Mouse (Mus musculus) heart, embryonic 14.5 days (tissue): ENCODE data around the gene Cdh22. TPM values are rescaled to one million over a fixed set of nuclear protein-coding genes. Genes with fewer than 3 reads are reported as not detected.

Experiments used
- ATAC-seq: fragments of 200-750 bp; cut with Nextera tagmentation; 2 replicates; pipeline ENCODE4 v1.8.0; 2017; ENCODE audit warnings: low read depth, moderate TSS enrichment; ENCODE audit not compliant: insufficient number of reproducible peaks, insufficient read depth, low FRiP score
- H3K27ac ChIP-seq, 2 experiments: fragments of 200-500 bp in 1 of 2; fragments of 300-500 bp in 1 of 2; sonication (generic) in 1 of 2; replicated peaks in 1 of 2; 2 replicates each; pipeline ENCODE4 v1.5.1; 2012 to 2014; ENCODE audit warnings: low read depth in 2 of 2, low read length in 2 of 2, control low read depth in 1 of 2, mild to moderate bottlenecking in 1 of 2, mixed read lengths in 1 of 2; ENCODE audit not compliant: control insufficient read depth in 1 of 2, insufficient read depth in 1 of 2
- H3K27me3 ChIP-seq: fragments of 300-500 bp; sonication (generic); 2 replicates; pipeline ENCODE4 v1.6.1; 2014; ENCODE audit warnings: mild to moderate bottlenecking, low read length, control low read depth; ENCODE audit not compliant: control insufficient read depth, insufficient read depth
- H3K36me3 ChIP-seq: fragments of 300-500 bp; sonication (generic); 2 replicates; pipeline ENCODE4 v1.6.1; 2014; ENCODE audit warnings: mild to moderate bottlenecking, control low read depth, low read length, mixed read lengths; ENCODE audit not compliant: control insufficient read depth, insufficient read depth
- H3K4me1 ChIP-seq, 2 experiments: fragments of 200-500 bp in 1 of 2; fragments of 300-500 bp in 1 of 2; sonication (generic) in 1 of 2; 2 replicates each; pipeline ENCODE4 v1.6.1; 2012 to 2014; ENCODE audit warnings: low read length in 2 of 2, control low read depth in 1 of 2, mixed read lengths in 1 of 2; ENCODE audit not compliant: control insufficient read depth in 2 of 2, insufficient read depth in 2 of 2
- H3K4me2 ChIP-seq: fragments of 300-500 bp; sonication (generic); 2 replicates; pipeline ENCODE4 v1.6.1; 2014; ENCODE audit warnings: mild to moderate bottlenecking, low read length
- H3K4me3 ChIP-seq, 2 experiments: fragments of 200-500 bp in 1 of 2; fragments of 300-500 bp in 1 of 2; sonication (generic) in 1 of 2; 2 replicates each; pipeline ENCODE4 v1.5.1; 2012 to 2014; ENCODE audit warnings: low read length in 2 of 2, mild to moderate bottlenecking in 2 of 2, control low read depth in 1 of 2, low read depth in 1 of 2, moderate library complexity in 1 of 2; ENCODE audit not compliant: control insufficient read depth in 1 of 2, insufficient read depth in 1 of 2
- H3K9ac ChIP-seq: fragments of 300-500 bp; sonication (generic); 2 replicates; pipeline ENCODE4 v1.6.1; 2014; ENCODE audit warnings: mild to moderate bottlenecking, low read length
- H3K9me3 ChIP-seq: fragments of 300-500 bp; sonication (generic); 2 replicates; pipeline ENCODE4 v1.6.1; 2016; ENCODE audit warnings: low read length, control low read depth; ENCODE audit not compliant: control insufficient read depth
- WGBS: fragments of 180-500 bp; shearing (Covaris S2); extraction: QIAGEN DNeasy Blood & Tissue Kit; methylation state at CpG from one replicate; pipeline ENCODE4 v1.1.7; 2014; 5-methylcytosine and 5-hydroxymethylcytosine counted together
- polyA plus RNA-seq: library from polyadenylated mRNA; unstranded; fragments of >200 nt; fragmentation: Nextera tagmentation; extraction: Ambion mirVana; gene quantifications from 2 replicates; pipeline ENCODE4 v1.2.1, GENCODE M21; 2014

The Cdh22 gene
- polyA plus RNA-seq = 0.11 TPM in 1 of 2 replicates, not detected in the other

DNA sequence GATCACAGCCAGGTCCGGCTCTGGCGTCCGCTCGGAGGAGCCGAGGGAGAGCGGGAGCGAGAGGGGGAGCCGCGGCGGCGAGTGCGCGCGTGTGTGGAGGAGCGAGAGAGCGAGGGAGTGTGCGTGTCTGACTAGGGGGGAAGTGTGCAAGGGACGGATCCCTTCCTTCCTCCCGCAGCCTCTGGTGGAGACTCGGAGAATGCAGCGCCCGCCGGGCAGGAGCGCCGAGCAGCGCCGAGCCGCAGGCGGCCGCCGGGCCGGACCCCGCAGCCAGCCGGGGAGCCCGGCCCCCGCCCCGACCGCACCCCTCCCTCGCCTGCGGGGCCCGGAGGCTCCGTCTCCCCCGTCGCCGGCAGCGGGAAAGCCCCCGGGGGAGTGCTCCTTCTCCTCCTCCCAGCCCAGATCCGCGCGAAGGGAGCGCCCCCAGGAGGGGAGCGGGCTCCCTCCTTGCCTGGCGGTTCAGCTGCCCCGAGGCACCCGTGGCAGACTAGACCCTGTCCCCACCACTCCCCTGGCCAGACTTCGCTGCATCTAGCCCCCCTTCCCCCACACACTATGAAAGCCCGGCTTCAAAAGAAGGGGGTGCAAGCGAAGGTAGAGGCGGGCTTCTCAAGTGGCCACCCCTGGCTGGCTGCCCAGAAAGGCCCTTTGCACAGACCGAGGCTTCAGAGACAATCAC, at the start of gene Cdh22:
Gene Cdh22, minus strand, starts transcription at position 241 of the 679 bp plus-strand sequence.
- peak within 1 kb of the TSS; percentile 96 for H3K4me2 ChIP-seq
- no peak within 1 kb of the TSS for H3K27ac ChIP-seq
- H3K27me3 ChIP-seq = peaks cover 98% of the 10 kb centered on the region
- peak; percentile 38; the same call in 1 of the 2 replicates for ATAC-seq
- H3K4me3 ChIP-seq = peak within 1 kb of the TSS; percentile 49 to 59
- H3K36me3 ChIP-seq = no peaks in the 10 kb centered on the region
- under 1% methylated on average over 38 of the region's 60 CpGs for WGBS
- H3K9ac ChIP-seq = peak within 1 kb of the TSS; percentile 62
- H3K4me1 ChIP-seq = peaks cover 0 to 18% of the 10 kb centered on the region in 2 experiments; a peak in 3 of 4 replicates
- H3K9me3 ChIP-seq = no peaks in the 10 kb centered on the region

DNA sequence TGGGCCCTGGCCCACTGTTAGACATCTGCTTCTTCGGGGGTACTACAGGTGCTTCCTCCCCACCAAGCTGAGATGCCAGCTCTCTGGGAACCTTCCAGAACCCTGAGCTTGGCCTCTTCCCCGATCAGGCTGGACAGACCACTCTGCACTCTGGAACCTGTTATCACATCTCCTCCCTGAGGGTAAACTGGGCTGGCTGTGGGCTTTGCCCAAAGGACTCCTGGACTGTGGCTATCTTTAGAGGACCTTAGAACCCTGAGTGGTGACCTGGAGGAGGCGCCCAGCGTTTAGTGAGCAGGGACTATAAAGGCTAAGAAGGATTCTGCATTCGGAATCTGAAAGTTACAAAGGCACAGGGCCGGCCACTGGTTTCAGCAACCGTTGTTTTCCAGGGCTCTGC, 49.7 kb upstream of the Cdh22 start:
- 78% methylated on average over 7 of the region's 7 CpGs for WGBS
- H3K27me3 ChIP-seq = no peaks in the 10 kb centered on the region
- H3K36me3 ChIP-seq = peaks cover 20% of the 10 kb centered on the region; the same call in 1 of the 2 replicates
- no peak for ATAC-seq
- no peak overlapping the region for H3K4me2 ChIP-seq
- H3K4me1 ChIP-seq = peaks cover 9 to 11% of the 10 kb centered on the region in 2 experiments
- H3K9ac ChIP-seq = no peak overlapping the region
- H3K9me3 ChIP-seq = no peaks in the 10 kb centered on the region
- no peak overlapping the region for H3K27ac ChIP-seq
- no peak overlapping the region for H3K4me3 ChIP-seq

DNA sequence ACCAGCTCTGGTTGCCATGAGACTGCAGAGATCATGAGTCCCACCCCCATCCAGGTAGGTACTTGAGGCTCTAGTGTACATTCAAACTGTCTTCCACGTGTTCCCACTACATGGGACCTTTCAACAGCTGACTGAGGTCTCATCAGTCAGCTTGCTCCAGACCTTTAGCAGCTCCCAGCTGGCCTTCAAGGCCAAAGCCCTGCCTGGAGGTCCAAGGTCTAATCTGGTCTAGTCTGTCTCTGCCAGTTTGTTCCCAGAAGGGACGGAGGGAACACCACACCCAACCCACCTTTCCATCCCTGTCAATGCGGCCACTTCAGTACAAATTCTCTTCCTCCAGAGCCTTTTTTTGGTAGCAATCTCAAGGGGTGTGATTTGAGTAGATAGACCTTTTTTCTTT, 49.0 kb upstream of the Cdh22 start:
- H3K27me3 ChIP-seq = no peaks in the 10 kb centered on the region
- WGBS = 79% methylated on average over 3 of the region's 3 CpGs
- no peak for ATAC-seq
- no peak overlapping the region for H3K9ac ChIP-seq
- no peak overlapping the region for H3K4me2 ChIP-seq
- H3K9me3 ChIP-seq = no peaks in the 10 kb centered on the region
- peaks cover 9 to 11% of the 10 kb centered on the region in 2 experiments for H3K4me1 ChIP-seq
- peaks cover 20% of the 10 kb centered on the region; the same call in 1 of the 2 replicates for H3K36me3 ChIP-seq
- no peak overlapping the region for H3K4me3 ChIP-seq
- H3K27ac ChIP-seq = no peak overlapping the region

DNA sequence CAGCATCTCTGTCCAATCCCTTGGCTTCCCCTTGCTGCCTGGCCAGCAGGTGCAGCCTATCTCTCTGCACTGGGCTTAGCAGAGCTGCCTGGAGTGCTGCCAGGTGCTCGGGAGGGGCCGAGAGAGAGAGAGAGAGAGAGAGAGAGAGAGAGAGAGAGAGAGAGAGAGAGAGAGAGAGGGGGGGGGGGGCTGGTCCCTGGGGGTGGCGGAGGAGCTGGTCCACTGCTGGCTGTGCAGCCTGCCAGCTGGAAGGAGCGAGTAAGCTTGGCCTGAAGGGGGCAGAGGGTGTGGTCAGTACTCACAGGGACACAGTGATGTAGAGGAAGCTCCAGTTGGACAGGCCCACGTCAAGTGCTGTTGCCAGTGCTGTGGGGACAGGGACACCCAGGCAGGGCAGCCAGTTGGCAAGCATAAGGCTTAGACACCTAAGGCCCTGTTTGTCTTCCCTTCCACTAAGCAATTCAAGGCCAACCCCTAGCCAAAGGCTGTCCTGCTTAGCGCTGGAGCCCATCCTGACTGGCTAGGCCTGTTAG, 47.2 kb upstream of the Cdh22 start:
- Histone ChIP-seq H3K4me1 (peaks cover 2 to 9% of the 10 kb centered on the region in 2 experiments; a peak in 3 of 4 replicates), H3K9me3 (no peaks in the 10 kb centered on the region), H3K9ac (no peak overlapping the region), H3K36me3 (peaks cover 33% of the 10 kb centered on the region), H3K4me3 (no peak overlapping the region), H3K27ac (no peak overlapping the region), H3K27me3 (no peaks in the 10 kb centered on the region), H3K4me2 (no peak overlapping the region)
- WGBS = 40% methylated on average over 5 of the region's 6 CpGs
- ATAC-seq = no peak; the same call in 1 of the 2 replicates

DNA sequence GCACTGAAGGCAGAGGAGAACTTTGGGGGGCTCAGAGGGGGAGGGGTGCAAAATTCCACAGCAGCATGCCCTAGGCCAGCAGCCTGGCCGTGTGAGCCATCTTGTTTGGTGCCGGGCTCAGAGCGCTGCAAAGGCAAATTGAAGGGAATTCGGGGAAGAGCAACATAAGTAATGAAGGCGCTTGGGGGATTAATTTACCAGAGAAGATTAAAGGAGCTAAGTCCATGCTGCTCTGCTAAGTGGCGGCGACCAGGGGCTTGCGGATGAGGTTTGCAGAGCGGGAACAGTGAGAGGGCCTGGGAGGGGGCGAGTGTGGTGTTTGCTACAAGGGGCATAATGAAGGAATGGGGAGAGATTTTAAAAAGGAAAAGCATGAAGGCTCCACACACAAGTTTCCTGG, 44.7 kb upstream of the Cdh22 start:
- 62% methylated on average over 10 of the region's 10 CpGs for WGBS
- Histone ChIP-seq H3K9me3 (no peaks in the 10 kb centered on the region), H3K27ac (no peak overlapping the region), H3K9ac (no peak overlapping the region), H3K4me3 (no peak overlapping the region), H3K36me3 (peaks cover 39% of the 10 kb centered on the region), H3K4me2 (no peak overlapping the region), H3K27me3 (no peaks in the 10 kb centered on the region; the same call in 1 of the 2 replicates), H3K4me1 (peaks cover 0 to 5% of the 10 kb centered on the region in 2 experiments; a peak in 2 of 4 replicates)
- no peak for ATAC-seq

DNA sequence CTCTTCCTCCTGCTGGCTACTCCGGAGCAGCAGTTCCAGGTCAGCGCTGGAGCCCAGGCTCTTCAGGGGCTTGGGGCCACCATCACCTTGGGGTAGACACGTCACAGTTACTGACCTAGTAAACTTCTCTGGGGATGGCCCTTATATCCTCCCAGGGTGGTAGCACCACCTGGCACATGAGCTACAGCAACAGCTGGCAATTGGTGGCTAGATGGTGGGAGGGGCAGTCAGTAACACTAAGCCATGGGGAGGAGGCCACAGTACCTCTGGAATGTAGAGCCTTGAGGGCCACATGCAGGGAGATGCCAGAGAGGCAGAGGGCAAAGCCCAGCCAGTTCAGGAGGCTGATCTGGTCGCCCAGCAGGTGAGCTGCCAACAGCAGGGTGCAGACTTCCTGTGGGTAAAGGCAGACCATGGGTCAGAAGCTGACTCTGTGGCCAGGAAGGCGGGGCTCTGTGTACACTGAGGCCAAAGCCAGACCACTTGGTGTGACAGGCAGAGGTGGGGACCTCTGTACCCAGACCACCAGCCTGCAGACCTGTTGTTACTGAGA, 42.6 kb upstream of the Cdh22 start:
- peaks cover 0 to 5% of the 10 kb centered on the region in 2 experiments; a peak in 2 of 4 replicates for H3K4me1 ChIP-seq
- no peak overlapping the region for H3K27ac ChIP-seq
- no peak overlapping the region for H3K4me2 ChIP-seq
- 84% methylated on average over 5 of the region's 5 CpGs for WGBS
- no peak overlapping the region for H3K4me3 ChIP-seq
- H3K36me3 ChIP-seq = peaks cover 30% of the 10 kb centered on the region
- no peaks in the 10 kb centered on the region; the same call in 1 of the 2 replicates for H3K27me3 ChIP-seq
- no peak for ATAC-seq
- H3K9ac ChIP-seq = no peak overlapping the region
- no peaks in the 10 kb centered on the region for H3K9me3 ChIP-seq

DNA sequence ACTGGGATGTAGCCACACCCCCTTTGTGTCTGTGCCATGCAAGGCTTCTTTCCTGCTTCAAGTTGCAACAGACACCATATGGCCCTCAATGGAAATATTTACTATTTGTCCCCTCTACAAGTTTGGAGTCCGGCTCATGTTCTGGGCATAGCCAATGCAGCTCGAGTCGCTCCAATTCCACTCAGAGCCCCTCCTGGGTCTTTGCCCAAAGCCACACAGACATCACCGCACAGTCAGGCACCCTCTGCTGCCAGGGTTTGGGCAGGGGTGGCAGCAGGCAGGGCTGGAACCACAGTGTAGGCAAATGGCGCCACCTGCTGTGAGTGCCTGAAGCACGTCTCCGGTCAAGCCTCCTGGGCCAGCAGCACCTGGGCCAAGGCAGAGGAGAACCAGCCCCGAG, 41.2 kb upstream of the Cdh22 start:
- Histone ChIP-seq H3K9me3 (no peaks in the 10 kb centered on the region), H3K9ac (no peak overlapping the region), H3K27me3 (no peaks in the 10 kb centered on the region; the same call in 1 of the 2 replicates), H3K4me2 (no peak overlapping the region), H3K36me3 (peaks cover 26% of the 10 kb centered on the region), H3K27ac (no peak overlapping the region), H3K4me3 (no peak overlapping the region), H3K4me1 (peaks cover 7 to 10% of the 10 kb centered on the region in 2 experiments)
- 22% methylated on average over 8 of the region's 8 CpGs for WGBS
- no peak for ATAC-seq
